Mouse (Mus musculus) megakaryocyte, embryonic 14.5 days (primary cell): ENCODE results near the gene Akap13.

Experiments used
- FLI1 ChIP-seq: IDR thresholded peaks from 2 replicates; pipeline ENCODE4 v1.6.1; 2012; ENCODE audit warnings: low read length, inconsistent platforms, mixed read lengths
- GATA1 ChIP-seq: IDR thresholded peaks from 3 replicates; pipeline ENCODE4 v1.6.1; 2012; ENCODE audit warnings: mixed read lengths, low read length, inconsistent platforms, borderline replicate concordance

DNA sequence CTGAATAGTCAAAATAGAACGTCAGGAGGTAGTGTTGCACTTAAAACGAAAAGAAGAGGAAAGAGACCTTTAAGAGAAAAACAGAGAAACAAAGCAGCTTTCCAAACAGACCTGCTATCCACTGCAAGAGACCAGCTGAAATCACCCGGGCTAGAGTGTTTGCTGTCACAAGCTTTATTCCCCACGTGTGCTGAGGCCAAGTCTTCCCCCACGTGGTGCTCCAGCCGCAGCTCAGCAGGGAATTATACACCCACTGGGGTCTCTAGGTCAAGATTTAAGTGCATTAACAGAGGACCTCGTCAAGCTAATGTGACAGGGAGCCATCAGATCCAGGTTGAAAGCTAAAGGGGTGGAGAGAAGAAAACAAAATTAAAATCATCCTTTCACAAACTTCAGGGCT lies 24.3 kb upstream of the Akap13 start:
- TF ChIP-seq GATA1 (no peak), FLI1 (no peak)
